Mouse (Mus musculus): ENCODE results near the gene Impdh1. TPM values are rescaled to one million over a fixed set of nuclear protein-coding genes. Genes with fewer than 3 reads are reported as not detected.

Gene Impdh1
- polyA plus RNA-seq, 1 experiment from 2014 or later: 34.5 TPM

DNA sequence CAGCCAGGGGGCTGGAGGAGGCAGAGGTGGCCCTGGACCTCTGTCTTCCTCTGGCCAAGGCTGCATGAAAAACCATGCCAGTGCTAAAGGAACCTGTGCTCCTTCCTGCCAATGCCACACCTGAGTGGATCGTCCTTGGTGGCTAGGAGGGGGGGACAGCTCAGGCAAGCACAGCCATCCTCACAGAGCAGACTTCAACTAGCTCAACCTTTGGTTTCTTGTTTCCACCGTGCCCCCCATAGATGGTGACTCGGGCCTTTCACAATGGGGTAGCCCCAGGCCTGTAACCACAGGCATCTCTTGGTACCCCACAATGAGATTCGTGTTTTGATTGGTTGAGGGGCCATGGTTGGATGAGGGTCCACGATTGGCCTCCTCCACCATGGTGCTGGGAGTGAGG lies 14.8 kb downstream of the Impdh1 start:
- Histone ChIP-seq H3K27me3 (replicated peaks; ENCODE audit: control insufficient read depth, insufficient read depth, low read length) (0 out of 2 replicates have a peak, but pooled peaks cover 4% of the 10 kb centered on the region), H3K27ac (ENCODE audit: low read depth, low read length) (no peak overlapping the region), H3K9ac (ENCODE audit: low read length) (no peak overlapping the region), H3K4me3 (ENCODE audit: low read depth, low read length) (no peak overlapping the region), H3K36me3 (ENCODE audit: control insufficient read depth, insufficient read depth, low read length) (peaks cover 42% of the 10 kb centered on the region), H3K4me2 (ENCODE audit: low read length) (no peak overlapping the region), H3K9me3 (replicated peaks; ENCODE audit: control insufficient read depth, low read length) (no peaks in the 10 kb centered on the region), H3K4me1 (ENCODE audit: control insufficient read depth, insufficient read depth, low read length) (peaks cover 3% of the 10 kb centered on the region; the same call in 1 of the 2 replicates)
- DNase-seq (ENCODE audit: low spot score) (no peak), ATAC-seq (no peak)
- 86% methylated on average over 5 of the region's 5 CpGs for WGBS

DNA sequence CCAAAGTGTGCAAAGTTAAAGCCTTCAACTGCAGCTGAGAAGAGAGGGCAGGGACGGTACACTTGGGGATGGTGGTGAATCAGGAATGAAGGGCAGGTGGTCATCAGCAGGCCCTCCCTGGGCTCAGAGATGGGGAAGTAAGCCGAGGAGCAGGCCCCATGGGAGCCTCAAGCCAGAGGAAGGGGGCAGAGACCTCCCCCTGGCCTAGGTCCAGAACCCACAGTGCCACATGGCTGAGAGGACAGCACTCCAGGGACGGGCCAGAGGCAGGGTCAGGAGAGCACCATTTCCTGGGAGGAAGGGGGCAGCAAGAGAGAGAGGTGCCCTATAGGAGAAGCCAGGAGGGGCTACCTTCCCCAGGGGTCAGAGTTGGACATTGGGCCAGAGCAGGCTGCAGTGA lies 15.7 kb downstream of the Impdh1 start:
- H3K27ac ChIP-seq (ENCODE audit: low read depth, low read length): no peak overlapping the region
- no peaks in the 10 kb centered on the region for H3K9me3 ChIP-seq (replicated peaks; ENCODE audit: control insufficient read depth, low read length)
- H3K36me3 ChIP-seq (ENCODE audit: control insufficient read depth, insufficient read depth, low read length): peaks cover 36% of the 10 kb centered on the region
- peaks cover 3% of the 10 kb centered on the region; the same call in 1 of the 2 replicates for H3K4me1 ChIP-seq (ENCODE audit: control insufficient read depth, insufficient read depth, low read length)
- H3K4me2 ChIP-seq (ENCODE audit: low read length): no peak overlapping the region
- 0 out of 2 replicates have a peak, but pooled peaks cover 4% of the 10 kb centered on the region for H3K27me3 ChIP-seq (replicated peaks; ENCODE audit: control insufficient read depth, insufficient read depth, low read length)
- H3K4me3 ChIP-seq (ENCODE audit: low read depth, low read length): no peak overlapping the region
- ATAC-seq (no peak), DNase-seq (ENCODE audit: low spot score) (no peak)
- no peak overlapping the region for H3K9ac ChIP-seq (ENCODE audit: low read length)
- 65% methylated on average over 3 of the region's 3 CpGs for WGBS

DNA sequence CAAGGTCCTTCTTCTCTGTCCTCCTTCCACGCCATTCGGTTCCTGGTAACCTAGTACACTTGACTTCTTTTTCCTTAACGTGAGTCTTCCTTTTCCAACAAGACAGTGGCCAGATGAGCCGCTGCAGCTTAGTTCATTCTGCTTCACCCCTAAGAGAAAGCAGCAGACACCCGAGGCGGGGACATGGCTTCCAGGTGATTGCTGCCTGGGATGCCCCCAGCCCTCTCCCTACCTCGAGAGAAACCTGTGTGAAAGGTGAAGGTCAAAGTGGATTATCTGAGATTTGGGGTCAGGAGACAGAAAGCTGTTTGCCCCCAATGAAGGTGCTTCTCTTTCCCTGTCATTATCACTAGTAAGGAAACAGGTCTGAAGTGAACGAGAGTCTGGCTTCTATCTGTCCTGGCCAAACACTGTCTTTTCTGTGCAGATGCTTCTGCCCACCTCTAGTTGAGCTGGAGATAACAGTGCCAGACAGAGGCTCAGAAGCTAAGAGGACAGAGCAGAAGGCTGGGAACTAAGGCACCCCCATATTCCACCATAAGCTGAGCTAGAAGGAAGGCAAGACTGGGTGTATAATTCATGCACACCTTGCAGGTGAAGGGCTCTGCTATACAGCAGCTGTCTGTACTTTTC lies 16.8 kb downstream of the Impdh1 start:
- Histone ChIP-seq H3K4me1 (ENCODE audit: control insufficient read depth, insufficient read depth, low read length) (peaks cover 3% of the 10 kb centered on the region; the same call in 1 of the 2 replicates), H3K9ac (ENCODE audit: low read length) (peak overlapping the region; percentile 50; the same call in 1 of the 2 replicates), H3K36me3 (ENCODE audit: control insufficient read depth, insufficient read depth, low read length) (peaks cover 33% of the 10 kb centered on the region), H3K9me3 (replicated peaks; ENCODE audit: control insufficient read depth, low read length) (no peaks in the 10 kb centered on the region), H3K27me3 (replicated peaks; ENCODE audit: control insufficient read depth, insufficient read depth, low read length) (0 out of 2 replicates have a peak, but pooled peaks cover 4% of the 10 kb centered on the region), H3K27ac (ENCODE audit: low read depth, low read length) (no peak overlapping the region), H3K4me2 (ENCODE audit: low read length) (peak overlapping the region; percentile 42), H3K4me3 (ENCODE audit: low read depth, low read length) (no peak overlapping the region; the same call in 1 of the 2 replicates)
- DNase-seq (ENCODE audit: low spot score) (no peak), ATAC-seq (no peak)
- 47% methylated on average over 8 of the region's 8 CpGs for WGBS

DNA sequence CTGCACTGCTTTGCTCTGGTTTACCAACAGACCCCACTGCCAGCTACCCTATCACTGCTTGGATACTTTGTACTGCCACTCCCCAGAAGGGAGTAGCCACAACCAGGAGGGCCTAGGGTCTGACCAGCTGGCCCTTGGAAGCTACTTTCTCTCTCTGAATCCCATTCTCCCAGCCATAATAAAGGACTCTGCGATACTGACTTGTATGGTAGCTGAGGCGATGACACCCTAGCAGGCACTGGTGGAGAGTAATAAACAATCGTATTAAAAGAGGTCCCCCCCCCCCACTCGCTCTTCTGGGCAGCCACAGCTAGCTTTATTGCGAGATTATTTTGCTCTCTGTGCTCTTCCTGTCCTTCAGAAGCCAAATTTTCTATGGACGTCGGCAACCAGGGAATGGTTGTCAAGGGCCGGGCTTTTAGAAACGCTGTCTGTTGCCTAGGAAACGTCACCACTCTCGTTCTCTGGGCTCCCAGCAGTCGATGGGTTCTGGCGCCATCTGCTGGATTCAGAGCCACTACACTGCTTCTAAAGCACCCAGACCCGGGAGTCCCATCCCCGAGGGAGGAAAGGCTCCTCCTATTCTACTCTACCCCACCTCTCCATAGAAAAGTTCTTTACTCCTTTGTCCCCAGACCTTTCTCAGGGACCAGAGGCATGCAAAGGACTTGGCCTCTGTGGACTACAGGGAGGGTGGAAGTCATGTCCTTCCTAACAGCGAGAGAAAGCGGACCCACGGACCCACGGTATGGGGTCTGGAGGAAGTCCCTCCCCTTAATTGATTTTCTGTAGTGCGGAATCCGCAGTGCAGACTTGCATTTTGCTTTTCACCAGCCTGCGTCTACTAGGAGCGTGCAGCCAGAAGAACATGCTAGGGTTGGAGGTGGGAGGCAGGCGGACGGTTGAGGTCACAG lies 17.6 kb downstream of the Impdh1 start:
- 12% methylated on average over 25 of the region's 25 CpGs for WGBS
- peak overlapping the region; percentile 20 for H3K4me3 ChIP-seq (ENCODE audit: low read depth, low read length)
- peaks cover 25% of the 10 kb centered on the region for H3K36me3 ChIP-seq (ENCODE audit: control insufficient read depth, insufficient read depth, low read length)

DNA sequence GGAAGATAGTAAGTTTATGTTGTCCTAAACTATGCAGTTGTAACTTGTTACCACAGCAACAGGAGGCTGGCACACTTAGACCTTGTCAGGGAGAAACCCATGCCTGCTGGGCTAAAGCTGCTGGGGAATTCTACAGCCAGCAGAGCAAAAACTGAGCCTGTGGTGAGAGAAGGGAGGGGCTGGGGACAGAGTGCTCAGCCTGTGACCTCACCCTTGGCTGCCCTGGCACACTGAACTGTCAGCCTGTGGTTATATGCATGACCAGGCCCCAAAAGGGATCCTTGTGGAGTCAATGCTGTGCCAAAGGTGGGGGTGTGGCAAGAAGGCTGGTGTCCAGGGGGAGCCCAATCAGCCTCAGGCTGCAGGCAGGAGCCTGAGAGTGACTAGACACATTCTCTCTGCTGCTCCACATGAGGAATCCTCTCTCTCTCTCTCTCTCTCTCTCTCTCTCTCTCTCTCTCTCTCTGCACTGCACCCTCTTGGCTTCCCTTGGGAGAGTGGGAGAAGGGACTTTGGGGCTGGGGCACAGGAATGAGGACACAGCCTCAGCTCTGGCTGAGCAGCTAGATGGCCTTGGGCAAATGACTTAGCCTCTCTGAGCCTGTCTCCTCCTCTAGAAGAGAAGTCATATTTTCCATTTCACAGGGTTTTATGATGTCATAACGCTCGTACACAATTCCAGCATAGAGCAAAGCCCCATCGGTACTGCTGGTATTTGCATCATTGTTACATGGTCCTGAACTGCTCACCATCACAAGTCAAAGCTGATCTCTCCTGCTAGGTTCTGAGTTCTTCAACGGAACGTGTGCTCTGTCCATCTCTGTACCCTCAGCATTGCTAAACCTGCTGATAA lies 20.1 kb downstream of the Impdh1 start:
- Histone ChIP-seq H3K9me3 (replicated peaks; ENCODE audit: control insufficient read depth, low read length) (no peaks in the 10 kb centered on the region), H3K27ac (ENCODE audit: low read depth, low read length) (no peak overlapping the region), H3K27me3 (replicated peaks; ENCODE audit: control insufficient read depth, insufficient read depth, low read length) (0 out of 2 replicates have a peak, but pooled peaks cover 4% of the 10 kb centered on the region), H3K4me2 (ENCODE audit: low read length) (no peak overlapping the region), H3K36me3 (ENCODE audit: control insufficient read depth, insufficient read depth, low read length) (peaks cover 7% of the 10 kb centered on the region; the same call in 1 of the 2 replicates), H3K9ac (ENCODE audit: low read length) (no peak overlapping the region), H3K4me3 (ENCODE audit: low read depth, low read length) (no peak overlapping the region), H3K4me1 (ENCODE audit: control insufficient read depth, insufficient read depth, low read length) (peaks cover 3% of the 10 kb centered on the region; the same call in 1 of the 2 replicates)
- 83% methylated on average over 5 of the region's 5 CpGs for WGBS
- no peak for DNase-seq (ENCODE audit: low spot score)
- no peak for ATAC-seq

More for the DNA sequence above, 17.6 kb downstream of the Impdh1 start:
- Histone ChIP-seq H3K4me2 (ENCODE audit: low read length) (peak overlapping the region; percentile 42), H3K4me1 (ENCODE audit: control insufficient read depth, insufficient read depth, low read length) (peaks cover 3% of the 10 kb centered on the region; the same call in 1 of the 2 replicates), H3K27ac (ENCODE audit: low read depth, low read length) (no peak overlapping the region), H3K9ac (ENCODE audit: low read length) (peak overlapping the region; percentile 50; the same call in 1 of the 2 replicates), H3K9me3 (replicated peaks; ENCODE audit: control insufficient read depth, low read length) (no peaks in the 10 kb centered on the region), H3K27me3 (replicated peaks; ENCODE audit: control insufficient read depth, insufficient read depth, low read length) (0 out of 2 replicates have a peak, but pooled peaks cover 4% of the 10 kb centered on the region)
- DNase-seq (ENCODE audit: low spot score): peak; percentile 98
- ATAC-seq: peak; percentile 96

DNA sequence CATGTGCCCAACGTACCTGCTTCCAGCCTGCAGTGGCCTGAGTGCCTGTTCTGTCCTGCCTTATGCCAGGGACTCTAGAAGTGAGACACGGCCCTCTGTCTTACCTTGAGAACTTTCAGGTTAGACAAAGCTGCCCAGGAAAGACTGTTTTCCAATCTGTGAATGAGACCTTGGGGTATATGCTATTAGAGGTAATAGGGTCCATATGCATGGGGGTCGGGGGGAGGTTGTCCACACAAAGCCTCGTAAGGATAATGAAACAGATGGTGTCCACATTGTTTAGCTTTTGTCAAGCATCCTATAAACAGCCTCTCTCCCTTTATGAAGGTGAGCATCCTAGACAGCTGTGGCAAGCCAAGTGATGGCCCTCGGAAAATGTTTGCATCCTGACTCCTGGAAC lies 21.0 kb downstream of the Impdh1 start:
- no peak overlapping the region for H3K27ac ChIP-seq (ENCODE audit: low read depth, low read length)
- H3K4me3 ChIP-seq (ENCODE audit: low read depth, low read length): no peak overlapping the region
- no peak for DNase-seq (ENCODE audit: low spot score)
- 82% methylated on average over 5 of the region's 5 CpGs for WGBS
- no peak overlapping the region for H3K9ac ChIP-seq (ENCODE audit: low read length)
- H3K36me3 ChIP-seq (ENCODE audit: control insufficient read depth, insufficient read depth, low read length): no peaks in the 10 kb centered on the region
- H3K4me2 ChIP-seq (ENCODE audit: low read length): no peak overlapping the region
- H3K9me3 ChIP-seq (replicated peaks; ENCODE audit: control insufficient read depth, low read length): no peaks in the 10 kb centered on the region
- no peak for ATAC-seq
- H3K27me3 ChIP-seq (replicated peaks; ENCODE audit: control insufficient read depth, insufficient read depth, low read length): 0 out of 2 replicates have a peak, but pooled peaks cover 4% of the 10 kb centered on the region
- peaks cover 3% of the 10 kb centered on the region; the same call in 1 of the 2 replicates for H3K4me1 ChIP-seq (ENCODE audit: control insufficient read depth, insufficient read depth, low read length)

DNA sequence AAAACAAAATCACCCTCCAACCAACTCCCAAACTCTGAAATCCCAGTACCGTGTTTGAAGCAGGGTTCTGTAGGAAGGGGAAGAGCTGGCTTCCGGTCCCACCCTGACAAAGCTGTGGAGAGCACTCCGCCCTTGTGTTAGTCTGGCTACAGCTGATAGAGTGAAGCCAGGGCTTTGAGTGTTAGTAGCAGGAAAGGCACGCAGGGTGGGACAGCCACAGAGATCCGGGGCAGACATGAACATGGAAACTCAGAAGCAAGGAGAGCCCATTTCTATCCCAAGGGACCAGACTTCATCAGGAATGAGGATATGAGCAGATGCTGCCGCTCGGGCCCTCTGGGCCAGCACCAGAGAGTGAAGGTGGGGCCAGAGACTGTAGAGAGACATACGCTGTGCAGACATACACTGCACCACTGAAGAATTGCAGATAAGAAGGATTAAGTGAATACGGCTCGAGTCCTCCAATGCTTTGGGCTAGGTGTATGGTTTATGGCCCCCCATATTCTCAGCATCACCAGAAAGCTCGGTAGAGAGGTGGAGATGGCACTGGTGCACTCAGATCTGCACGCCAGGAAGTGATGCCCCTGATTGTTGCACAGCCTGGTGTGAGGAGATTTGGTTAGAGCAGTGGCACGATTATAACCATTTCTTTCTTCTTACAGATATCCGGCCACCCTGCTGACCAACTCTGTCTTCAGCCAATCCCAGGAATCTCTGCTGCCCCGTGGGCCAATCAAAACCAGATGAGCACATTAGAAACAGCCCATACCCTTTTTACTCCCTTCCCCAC lies 22.0 kb downstream of the Impdh1 start:
- DNase-seq (ENCODE audit: low spot score) (no peak), ATAC-seq (no peak)
- WGBS: 73% methylated on average over 15 of the region's 15 CpGs
- H3K4me1 ChIP-seq (ENCODE audit: control insufficient read depth, insufficient read depth, low read length): peaks cover 3% of the 10 kb centered on the region; the same call in 1 of the 2 replicates
- H3K4me3 ChIP-seq (ENCODE audit: low read depth, low read length): no peak overlapping the region
- H3K9me3 ChIP-seq (replicated peaks; ENCODE audit: control insufficient read depth, low read length): no peaks in the 10 kb centered on the region
- H3K27me3 ChIP-seq (replicated peaks; ENCODE audit: control insufficient read depth, insufficient read depth, low read length): 0 out of 2 replicates have a peak, but pooled peaks cover 2% of the 10 kb centered on the region
- no peak overlapping the region for H3K27ac ChIP-seq (ENCODE audit: low read depth, low read length)
- H3K36me3 ChIP-seq (ENCODE audit: control insufficient read depth, insufficient read depth, low read length): no peaks in the 10 kb centered on the region
- no peak overlapping the region for H3K4me2 ChIP-seq (ENCODE audit: low read length)
- no peak overlapping the region for H3K9ac ChIP-seq (ENCODE audit: low read length)
